Mouse (Mus musculus): ENCODE measurements around the gene Tmem223.
"Not testable (repeated sequence)": the region's sequence is repeated elsewhere in the genome, so short reads cannot be mapped to it uniquely, and the experiment has no call there.

Gene Tmem223

DNA sequence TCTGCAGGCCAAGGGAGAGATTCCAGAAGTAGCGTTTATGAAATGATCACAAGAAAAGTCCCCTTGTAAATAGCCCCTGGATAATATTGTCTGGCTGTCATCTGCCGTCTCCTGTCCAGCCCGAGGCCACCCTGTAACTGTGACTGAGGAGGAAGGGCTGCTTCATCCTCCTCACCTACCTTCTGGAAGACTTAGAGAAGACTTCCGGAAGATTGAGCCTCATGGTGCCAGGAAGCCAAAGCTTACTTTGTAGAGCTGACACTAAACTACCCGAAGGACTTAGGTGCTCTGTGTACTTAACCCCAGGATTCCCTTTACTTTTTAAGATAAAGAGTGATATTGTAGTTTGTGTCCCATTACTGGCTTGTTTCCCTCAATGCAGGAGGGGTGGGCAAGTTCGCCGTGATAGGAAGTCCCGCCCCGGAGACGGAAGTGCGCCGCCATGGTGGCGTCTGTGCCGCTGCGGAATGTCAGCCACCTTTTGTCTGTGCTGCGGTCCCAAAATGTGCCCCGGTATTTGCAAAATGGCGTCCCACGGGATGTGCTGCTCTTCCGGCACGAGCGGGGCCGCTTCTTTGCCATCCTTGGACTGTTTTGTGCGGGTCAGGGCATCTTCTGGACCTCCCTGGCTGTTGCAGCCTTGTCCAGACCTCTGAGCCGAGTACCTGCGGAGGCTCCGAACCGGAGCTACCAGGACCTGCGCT lies at the start of gene Tmem223:
Gene Tmem223 (plus strand): TSS at position 430 of the 704 bp plus-strand sequence.
- in situ Hi-C loops (cut with MboI, MseI) = loop anchor here (5.0 kb wide), 1 partner anchor 47 kb away; the partner anchor contains the start of gene Ttc9c

DNA sequence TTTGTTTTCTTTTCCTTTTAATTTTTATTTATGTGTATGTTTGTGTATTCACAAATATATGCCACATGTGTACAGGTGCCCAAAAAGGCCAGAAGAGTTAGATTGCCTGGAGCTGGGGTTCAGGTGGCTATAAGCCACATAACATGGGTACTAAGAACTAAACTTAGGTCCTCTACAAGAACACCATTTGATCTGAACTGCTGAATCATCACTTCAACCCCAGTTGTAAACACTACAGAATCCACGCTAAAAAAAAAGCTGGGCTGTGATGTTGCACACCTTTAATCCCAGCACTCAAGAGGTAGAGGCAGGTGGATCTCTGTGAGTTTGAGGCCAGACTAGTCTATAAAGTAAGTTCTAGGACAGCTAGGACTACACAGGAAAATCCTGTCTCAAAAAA lies 49.4 kb upstream of the Tmem223 start:
- in situ Hi-C loops (cut with MboI, MseI) = no loop called here

DNA sequence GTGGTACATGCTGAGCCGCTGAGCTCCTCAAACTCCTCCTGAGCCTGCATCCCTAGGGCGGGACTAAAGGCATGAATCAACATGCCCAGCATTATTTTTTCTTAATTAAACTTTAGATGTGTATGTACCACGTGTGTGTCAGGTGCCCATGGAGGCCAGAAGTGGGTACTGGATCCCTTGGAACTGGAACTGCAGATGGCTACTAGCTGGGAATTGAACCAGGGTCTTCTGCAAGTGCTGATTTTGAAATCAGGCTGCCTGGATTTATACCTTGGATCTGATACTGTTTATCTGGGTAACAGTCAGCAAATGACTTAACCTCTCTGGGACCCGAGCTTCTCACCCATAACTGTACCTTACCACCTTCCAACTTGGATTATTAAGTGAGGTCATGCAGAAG lies 48.8 kb upstream of the Tmem223 start:
- in situ Hi-C loops (cut with MboI, MseI) = no loop called here

DNA sequence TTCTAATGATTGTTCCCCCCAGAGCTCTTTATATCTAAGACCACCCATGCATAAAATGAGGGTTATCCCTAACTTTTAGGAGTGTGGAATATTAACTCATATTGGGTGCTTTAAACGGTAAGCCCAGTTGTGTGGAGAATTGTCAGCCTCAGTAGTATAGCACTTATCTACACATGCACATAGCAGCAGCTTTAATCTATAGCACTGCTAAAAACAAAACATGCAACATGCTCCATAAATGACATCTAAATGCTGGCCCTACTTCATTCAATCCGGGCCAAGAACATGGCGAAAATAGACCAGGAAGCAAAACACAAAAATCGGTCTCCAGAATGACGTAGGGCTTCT lies 48.3 kb upstream of the Tmem223 start:
- in situ Hi-C loops (cut with MboI, MseI) = no loop called here

DNA sequence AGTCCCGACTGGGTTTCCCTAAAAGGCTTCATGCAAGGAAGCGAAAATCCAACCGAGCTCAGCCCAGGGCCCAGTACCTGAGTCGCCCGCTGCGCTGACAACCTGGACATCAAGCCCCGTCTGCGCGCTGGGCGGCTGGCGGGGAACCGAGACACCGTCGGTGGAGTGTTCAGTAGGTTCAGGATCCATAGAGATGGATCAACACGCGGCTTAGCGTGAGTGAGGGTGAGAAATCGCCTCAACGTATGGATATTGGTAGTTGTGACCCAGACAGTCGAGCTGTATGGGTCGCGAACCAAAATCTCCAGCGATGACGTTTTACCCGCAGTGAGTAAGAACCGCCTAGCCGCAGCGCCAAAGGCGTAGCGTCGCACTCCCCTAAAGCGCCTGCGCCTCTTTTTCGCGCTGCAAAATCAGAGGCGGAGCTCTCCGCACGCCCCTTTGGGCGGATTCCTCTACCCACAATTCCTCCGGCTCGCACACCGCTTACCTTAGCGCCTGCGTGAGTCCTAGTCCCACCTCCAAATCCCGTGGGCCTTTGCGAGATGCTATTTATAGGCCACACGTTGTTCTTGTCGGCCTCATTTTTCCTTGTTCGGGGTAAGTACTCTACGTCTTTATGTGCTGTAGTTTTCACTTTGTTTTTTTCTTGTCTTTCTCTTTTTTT lies 47.8 kb upstream of the Tmem223 start, which contains the start of gene Slc3a2:
Gene Slc3a2 (minus strand): TSS at position 463 of the 667 bp plus-strand sequence.
- in situ Hi-C loops (cut with MboI, MseI) = no loop called here

DNA sequence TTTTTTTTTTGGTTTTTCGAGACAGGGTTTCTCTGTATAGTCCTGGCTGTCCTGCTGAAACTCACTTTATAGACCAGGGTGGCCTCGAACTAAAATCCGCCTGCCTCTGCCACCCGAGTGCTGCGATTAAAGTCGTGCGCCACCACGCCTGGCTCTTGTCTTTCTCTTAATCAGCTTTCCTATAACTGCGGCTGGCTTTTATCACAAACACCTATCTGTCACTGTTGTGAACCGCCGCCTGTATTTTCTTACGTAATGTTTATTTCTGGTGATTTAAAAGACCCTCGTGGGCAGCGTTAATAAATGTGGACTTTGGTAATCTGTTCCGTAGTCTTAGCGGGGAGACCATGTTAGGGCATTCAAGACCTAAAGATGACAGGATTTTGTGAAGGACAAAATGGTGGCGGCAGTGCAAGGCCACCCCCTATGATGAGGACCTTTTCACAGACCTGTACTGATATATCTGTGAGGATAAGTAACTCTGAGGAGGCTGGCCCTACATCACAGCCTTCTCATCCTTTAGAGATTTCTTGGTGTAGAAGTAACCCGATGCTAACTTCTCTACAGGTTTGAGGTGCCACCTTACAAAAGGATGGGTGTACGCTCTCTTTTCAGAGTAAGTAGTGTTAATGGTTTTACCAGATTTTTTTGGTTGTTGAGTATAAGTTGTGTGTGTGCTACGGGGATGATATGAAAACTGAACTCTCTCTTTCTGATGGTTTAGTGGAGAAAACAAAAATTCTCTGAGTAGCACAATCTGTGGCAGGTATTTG lies 47.0 kb upstream of the Tmem223 start:
- in situ Hi-C loops (cut with MboI, MseI) = no loop called here

DNA sequence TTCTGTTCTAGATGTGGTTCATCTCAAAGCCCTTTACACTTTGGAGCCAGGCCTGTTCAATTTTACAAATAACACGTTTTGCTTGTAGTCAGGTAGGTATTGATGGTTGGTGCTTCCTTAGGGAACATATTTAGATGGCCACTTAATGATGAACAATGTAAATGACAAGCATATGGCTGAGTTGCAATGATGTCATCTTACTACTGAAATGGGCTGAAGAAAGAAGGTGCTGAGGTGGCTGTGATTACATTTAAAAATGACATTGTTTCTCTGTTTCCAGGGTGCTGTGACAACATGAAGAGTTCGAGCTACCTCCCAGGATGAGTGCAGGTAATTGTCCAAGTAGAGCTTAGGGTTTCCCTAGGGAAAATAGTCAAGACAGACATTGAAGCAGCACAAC lies 46.4 kb upstream of the Tmem223 start:
- in situ Hi-C loops (cut with MboI, MseI) = no loop called here

DNA sequence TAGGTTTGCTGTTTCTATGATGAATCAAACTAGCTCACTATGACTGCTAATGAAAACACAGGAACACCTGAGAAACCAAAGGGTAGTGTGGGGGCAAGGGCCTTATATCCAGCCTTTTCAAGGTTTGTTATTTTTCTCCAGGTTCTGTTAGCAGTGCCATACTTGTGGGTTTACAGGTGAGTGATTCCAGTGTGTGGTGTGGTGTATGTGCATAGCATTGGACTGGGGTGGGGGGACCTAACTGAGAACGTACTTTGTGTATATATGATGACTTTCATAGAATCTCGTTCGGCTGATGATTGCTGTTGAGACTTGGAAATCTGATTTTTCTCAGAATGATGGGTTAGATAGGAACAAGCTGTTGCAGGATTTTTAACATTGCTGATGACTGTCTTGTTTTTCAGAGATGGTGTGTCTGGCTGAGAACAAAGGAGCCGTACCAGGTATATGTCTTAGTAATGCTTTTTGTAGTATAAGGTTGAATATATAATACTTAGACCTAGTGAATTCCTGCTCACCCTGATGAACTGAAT lies 45.6 kb upstream of the Tmem223 start:
- in situ Hi-C loops (cut with MboI, MseI) = no loop called here

DNA sequence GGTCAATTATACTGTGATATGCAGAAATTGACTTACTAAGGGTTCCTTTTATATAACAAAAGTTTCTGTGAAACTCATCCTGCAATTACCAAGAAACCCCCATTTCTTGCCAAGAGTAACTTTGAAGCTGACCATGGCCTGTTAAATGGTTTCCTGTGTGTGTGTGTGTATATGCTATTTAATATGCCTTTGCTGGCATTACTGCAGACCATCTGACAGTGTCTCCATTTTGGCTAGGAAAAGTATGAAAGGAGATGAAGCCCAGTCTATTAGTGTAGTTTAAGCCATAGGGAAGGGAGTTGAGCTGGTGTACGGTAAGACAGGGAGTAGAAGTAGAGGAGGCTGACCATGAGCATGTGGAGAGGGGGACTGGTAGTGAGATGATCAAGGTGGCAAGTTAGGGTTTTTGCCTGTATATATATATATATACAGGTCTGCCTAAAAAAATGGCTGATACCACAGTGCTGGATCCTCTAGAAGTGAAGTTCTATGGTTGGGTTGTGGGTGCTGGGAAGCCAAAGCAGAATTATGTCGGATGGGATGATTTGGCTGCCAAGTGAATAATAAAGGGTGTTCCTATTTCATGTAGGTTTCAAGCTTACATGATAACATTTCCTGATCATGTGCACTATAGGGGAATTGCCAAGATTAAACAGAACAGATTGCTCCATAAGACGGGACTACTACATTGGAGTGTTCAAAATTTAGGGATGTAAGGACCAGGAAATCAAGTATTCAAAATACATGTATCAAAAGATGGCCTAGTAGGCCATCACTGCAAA lies 44.0 kb upstream of the Tmem223 start:
- in situ Hi-C loops (cut with MboI, MseI) = no loop called here

DNA sequence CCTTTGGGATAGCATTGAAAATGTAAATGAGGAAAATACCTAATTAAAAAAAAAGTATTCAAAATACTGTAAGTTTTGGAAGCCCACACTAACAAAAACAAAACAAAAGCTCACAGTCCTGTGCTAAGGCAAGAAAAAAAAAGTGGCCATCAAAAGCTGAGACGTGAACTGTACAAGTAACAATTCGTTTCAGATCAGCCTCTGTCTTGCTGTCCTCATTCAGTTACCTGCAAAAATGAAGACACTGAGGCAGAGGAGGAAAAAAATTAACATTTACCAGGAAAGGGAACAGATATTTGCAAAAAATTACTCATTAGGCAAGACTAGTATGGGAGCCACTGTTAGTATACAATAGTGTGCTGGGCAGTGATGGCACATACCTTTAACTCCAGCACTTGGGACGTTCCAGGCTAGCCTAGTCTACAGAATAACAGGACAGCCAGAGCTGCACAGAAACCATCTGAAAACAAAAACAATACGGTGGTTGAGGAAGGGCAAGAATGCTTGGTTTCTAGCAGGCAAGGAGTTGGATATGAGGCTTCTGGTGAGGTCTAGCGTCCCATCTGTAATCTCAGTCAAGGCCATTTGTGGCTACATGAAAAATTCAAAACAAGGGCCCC lies 43.2 kb upstream of the Tmem223 start:
- in situ Hi-C loops (cut with MboI, MseI) = no loop called here

DNA sequence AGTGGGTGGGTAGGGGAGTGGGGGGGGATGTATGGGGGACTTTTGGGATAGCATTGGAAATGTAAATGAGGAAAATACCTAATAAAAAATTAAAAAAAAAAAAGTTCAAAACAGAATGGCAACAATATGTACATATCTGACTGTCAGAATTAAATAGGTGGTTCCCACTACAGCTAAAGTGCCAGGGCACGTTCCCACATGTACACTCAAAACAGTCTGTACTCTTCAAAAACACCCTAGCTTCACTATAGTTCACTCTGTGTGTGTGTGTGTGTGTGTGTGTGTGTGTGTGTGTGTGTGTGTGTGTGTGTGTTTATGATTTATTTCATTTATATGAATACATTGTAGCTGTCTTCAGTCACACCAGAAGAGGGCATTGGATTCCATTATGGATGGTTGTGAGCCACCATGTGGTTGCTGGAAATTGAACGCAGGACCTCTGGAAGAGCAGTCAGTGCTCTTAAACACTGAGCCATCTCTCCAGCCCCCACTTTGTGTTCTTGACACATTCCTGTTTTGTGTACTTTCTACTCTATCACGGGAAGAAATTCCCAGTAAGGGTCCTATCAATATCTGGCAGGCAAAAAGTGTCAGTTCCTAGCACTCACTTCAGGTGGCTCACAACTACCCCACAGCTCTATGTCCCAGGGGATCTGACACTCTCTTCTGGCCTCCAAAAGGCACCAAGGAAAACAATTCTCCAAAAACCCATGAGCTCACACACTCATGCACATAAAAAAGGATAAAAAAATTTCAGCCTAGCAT lies 42.3 kb upstream of the Tmem223 start:
- in situ Hi-C loops (cut with MboI, MseI) = not testable (repeated sequence)

DNA sequence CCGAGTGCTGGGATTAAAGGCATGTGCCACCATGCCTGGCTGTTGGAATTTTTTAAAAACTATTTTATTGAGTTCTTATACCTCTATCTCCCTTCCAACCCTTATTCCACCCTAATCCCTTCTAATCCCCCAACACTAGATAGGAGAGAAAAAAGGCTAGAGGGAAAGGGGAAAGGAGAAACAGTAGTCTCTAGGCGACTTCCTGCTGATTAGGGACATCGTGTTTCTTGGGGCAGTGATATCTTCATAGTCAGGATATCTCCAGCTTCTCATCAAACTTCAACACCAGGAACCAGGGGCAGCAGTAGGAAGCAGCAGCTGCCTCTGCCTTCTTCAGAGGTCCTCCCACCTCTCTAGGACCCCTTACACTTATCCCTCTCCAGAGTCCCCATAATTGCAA lies 36.5 kb upstream of the Tmem223 start:
- in situ Hi-C loops (cut with MboI, MseI) = no loop called here

DNA sequence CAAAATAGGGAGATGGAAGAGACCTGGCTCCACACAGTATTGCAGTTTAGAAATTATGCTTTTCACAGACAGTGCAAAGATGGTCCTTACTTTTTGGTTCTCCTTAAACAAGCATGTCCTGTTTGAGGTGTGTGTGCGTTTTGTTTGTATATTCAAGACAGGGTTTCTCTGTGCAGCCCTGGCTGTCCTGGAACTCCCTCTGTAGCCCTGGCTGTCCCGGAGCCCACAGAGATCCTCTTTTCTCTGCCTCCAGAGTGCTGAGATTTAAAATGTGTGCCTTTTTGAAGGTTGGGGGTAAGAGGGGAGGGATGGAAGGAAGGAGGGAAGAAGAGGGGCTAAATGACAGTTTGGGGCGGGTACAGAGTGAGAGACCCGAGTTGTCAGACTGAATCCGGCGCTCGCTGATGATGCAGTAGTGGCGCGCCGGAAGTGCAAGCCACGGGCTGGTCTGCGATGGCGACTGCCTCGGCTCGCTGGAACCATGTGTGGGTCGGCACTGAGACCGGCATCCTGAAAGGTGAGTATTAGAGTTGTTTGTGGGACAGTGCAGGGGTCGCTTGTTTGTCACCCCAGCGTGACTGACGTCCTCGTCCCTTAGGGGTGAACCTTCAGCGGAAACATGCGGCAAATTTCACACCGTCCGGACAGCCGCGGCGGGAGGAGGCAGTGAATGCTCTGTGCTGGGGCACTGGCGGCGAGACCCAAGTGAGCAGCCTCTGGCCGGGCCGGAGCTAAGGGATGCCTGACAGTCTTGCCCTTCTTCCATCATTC lies 35.2 kb upstream of the Tmem223 start, which contains the start of gene Wdr74:
Gene Wdr74 (plus strand): TSS at position 439 of the 771 bp plus-strand sequence.
- in situ Hi-C loops (cut with MboI, MseI) = loop anchor here (5.0 kb wide), 1 partner anchor 332 kb away; no protein-coding TSS in a partner anchor

DNA sequence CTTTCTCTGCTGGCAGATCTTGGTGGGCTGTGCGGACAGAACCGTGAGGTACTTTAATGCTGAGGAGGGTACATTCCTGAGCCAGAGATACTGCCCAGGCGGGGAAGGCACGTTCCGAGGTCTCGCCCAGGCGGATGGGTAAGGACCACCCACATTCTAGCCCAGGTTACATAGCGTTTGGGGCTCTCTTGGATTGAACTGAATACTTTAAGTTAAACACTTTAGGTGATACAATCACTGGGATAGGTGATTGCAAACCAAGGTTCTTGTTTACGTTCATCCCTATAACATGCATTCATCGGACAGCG lies 34.7 kb upstream of the Tmem223 start:
- in situ Hi-C loops (cut with MboI, MseI) = loop anchor here (5.0 kb wide), 1 partner anchor 331 kb away; no protein-coding TSS in a partner anchor

DNA sequence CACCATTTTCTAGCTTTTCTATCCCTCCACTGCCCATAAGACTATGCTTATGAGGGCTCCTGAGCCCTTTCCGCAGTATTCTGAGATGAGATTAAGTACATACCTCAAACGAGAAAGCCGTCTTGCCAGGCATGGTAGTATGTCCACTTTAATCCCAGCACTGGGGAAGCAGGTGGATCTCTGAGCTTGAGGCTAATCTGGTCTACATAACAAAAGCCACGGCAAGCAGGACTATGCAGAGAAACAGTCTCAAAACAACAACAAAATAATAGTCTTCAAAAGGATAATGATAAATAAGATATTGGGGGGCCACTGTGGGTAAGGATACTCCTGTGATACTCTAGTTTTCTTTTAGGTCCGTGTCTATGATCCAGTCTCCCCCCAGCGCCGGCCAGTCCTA lies 31.9 kb upstream of the Tmem223 start:
- in situ Hi-C loops (cut with MboI, MseI) = loop anchor here (5.0 kb wide), 1 partner anchor 328 kb away; no protein-coding TSS in a partner anchor

DNA sequence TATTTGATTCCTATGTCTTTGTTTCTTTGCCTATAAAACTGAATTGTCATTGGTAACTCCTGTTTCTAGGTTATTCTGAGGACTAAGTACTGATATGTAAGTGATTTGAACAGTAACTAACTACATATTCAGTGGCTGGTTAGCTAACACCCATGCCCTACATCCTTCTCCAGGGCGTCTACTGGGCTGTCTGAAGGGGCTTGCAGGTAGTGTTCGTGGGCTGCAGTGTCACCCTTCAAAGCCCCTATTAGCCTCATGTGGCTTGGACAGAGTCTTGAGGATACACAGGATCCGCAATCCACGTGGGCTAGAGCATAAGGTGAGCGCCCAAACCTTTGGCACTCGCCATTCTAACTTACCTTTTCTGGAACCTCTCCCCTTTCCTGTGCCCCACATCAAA lies 31.1 kb upstream of the Tmem223 start:
- in situ Hi-C loops (cut with MboI, MseI) = loop anchor here (5.0 kb wide), 1 partner anchor 328 kb away; no protein-coding TSS in a partner anchor

DNA sequence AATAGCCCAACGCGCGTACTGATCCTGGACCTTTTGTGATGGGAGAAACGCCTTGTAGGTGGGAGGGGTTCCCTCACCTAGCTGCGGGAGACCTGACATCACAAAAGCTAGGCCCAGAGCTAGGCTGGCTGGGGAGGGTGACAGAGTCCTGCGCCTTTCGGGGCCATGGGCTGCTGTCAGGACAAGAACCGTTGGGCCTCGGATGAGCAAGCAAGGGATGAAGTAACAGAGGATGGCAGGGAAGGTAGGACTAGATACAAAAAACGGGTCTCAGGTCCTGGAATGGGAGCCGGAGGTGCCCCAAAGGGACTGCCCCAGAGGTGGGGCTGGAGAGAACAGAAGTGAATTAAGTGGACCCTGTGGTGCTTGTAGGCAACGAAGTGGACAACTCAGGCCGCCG lies 30.2 kb upstream of the Tmem223 start, which contains the start of gene 1700092M07Rik:
Gene 1700092M07Rik (plus strand): TSS at position 116 of the 400 bp plus-strand sequence.
- in situ Hi-C loops (cut with MboI, MseI) = no loop called here

DNA sequence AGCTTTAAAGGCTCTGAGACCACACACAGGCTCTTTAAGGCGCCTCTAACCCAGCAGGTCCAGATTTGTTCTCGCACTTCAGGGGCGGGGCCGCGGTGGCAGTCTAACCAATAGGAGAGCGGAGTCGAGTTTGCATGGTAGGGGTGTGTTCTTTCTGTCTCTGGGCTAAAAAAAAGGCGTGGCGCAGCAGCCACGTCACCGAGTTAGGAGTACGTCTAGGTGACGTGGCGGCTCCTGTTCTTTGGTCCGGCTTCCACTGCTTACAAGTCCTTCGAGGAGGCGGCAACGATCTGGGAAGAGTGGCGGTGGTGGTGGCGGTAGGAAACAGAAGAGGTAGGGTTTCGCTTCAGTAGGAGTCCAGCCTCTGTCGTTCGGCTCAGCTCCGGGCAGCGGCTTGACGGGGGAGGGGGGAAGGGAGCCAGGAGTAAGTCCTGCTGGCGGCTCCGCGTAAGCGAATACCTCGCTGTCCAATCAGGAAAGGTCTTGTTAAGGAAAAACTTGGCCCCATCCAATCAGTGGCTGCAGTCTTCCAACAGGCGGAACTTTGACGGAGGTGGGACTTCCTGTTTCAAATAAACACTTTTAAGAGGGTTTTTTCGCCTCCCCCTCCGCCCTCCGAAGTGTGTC lies 29.4 kb upstream of the Tmem223 start, which contains the start of gene Stx5a:
Gene Stx5a (plus strand): TSS at position 171 of the 627 bp plus-strand sequence.
- in situ Hi-C loops (cut with MboI, MseI) = no loop called here

DNA sequence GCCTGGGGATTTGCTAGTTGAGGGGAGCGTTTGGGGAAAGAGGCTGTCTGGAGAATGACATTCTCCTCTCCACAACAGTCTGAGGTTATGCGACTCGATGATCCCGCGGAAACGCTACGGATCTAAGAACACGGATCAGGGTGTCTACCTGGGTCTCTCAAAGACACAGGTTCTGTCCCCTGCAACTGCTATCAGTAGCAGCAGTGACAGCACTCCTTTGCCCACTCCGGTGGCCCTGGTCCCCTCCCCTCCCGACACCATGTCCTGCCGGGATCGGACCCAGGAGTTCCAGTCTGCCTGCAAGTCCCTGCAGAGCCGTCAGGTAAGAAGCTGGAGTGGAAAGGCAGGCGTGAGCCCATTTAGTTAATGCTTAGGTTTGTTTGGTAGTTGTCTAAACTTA lies 28.6 kb upstream of the Tmem223 start:
- in situ Hi-C loops (cut with MboI, MseI) = no loop called here

All from regulatory T cell (primary cell).